Mouse (Mus musculus) urinary bladder, postnatal 14 days (tissue): Measurements from ENCODE around the gene Pck1.

Source experiments
- DNase-seq: peaks from one replicate; pipeline ENCODE4 v3.0.0; 2021; ENCODE audit warnings: low spot score

Gene Pck1

DNA sequence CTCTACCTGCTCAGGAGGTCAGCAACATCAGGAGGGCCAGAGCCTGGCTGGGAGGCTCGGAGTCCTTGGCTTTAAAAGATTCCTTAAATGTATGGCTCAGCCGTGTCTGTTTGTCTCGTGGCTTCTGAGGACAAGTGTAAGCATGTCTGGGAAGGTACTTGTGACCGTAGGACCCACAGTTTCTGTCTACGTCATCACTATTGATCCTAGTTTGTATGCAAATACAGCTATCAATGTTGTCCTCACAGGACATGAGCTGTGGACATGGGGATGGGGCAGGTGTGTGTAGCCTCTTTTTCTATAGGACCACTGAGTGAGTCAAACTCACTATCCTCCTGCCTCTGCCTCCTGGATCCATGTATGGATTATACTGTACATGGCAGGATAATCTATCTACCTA lies 4.8 kb upstream of the Pck1 start:
- no peak for DNase-seq

DNA sequence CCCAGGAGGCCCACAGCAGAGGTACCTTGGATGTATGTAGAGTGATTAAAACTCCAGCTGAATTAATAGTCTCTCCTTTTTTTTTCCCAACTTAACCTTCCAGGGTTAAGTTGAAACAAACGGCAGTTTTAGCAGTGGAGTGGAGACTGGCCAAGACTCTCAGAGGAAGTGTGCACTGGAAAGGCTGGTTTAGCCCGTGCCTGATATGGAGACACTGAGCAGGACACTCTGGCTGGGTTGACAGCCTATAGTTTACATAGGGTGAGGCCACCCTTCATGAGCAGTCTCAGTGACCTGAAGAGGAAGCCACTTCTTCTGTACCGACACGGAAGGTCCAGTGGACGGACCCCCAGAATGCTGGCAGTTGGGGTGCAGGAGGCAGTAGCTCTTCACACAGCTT lies 1.5 kb upstream of the Pck1 start:
- no peak for DNase-seq

DNA sequence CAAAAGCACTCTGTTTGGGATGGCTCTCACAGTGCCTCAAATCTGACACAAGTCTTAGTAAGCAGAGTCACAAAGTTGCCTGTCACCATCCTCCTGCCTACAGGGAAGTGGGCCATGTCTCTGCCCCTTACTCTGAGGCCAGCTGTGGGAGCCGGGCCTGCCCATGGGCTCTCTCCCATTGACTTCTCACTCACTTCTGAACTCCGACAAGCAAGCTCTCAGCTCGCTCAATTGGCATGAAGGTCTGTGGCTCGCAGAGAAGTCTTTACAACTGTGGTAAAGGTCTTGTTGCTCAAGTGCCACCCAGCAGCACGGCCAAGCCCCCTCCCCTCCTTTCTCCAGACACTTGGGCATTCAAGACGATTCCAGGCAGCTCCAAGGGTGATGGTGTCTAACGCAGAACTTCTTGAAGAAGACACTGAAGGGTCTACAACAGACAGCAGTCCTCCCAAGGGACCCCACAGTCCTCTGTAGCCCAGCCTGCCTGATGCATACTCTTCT lies 1.0 kb upstream of the Pck1 start:
- DNase-seq: no peak

DNA sequence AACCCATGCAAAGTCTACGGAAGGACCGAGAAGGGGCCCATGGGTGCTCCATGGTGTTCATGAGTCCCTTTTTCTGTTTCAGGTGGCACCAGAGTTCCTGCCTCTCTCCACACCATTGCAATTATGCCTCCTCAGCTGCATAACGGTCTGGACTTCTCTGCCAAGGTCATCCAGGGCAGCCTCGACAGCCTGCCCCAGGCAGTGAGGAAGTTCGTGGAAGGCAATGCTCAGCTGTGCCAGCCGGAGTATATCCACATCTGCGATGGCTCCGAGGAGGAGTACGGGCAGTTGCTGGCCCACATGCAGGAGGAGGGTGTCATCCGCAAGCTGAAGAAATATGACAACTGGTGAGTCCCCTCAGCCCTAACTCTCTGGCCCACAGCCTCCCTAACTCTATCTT lies 418 bp downstream of the Pck1 start:
- no peak for DNase-seq

DNA sequence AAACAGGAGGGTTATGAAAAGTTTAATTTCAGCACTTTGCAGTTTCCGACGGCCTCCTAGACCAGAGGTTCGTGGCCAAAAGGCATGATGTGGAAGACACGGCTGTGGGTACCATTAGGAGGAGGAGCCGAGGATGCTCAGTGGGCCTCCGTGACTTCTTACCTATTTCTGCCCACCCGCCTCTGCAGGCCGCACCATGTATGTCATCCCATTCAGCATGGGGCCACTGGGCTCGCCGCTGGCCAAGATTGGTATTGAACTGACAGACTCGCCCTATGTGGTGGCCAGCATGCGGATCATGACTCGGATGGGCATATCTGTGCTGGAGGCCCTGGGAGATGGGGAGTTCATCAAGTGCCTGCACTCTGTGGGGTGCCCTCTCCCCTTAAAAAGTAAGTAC lies 1.7 kb downstream of the Pck1 start:
- DNase-seq: no peak

DNA sequence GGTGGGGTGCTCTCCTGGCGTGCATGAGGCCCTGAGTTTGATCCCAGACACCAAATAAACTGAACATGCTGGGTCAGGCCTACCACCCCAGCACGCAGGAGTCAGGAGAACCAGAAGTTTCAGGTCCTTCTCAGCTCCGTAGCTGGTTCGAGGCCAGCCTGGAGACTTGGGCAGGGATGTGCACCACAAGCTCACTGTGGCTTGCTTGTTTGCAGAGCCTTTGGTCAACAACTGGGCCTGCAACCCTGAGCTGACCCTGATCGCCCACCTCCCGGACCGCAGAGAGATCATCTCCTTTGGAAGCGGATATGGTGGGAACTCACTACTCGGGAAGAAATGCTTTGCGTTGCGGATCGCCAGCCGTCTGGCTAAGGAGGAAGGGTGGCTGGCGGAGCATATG lies 2.1 kb downstream of the Pck1 start:
- DNase-seq: no peak

DNA sequence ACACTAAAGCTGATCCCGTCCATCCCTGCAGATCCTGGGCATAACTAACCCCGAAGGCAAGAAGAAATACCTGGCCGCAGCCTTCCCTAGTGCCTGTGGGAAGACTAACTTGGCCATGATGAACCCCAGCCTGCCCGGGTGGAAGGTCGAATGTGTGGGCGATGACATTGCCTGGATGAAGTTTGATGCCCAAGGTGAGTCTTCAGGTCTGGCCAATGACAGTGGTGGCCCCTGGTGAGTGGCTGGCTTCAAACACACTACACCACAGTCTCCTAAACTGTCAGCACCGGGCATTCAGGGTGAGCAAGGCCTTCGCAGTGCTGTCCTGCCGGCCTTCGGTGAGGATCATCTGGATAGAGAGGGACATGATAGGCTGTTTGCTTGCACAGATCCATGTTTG lies 3.1 kb downstream of the Pck1 start:
- no peak for DNase-seq

DNA sequence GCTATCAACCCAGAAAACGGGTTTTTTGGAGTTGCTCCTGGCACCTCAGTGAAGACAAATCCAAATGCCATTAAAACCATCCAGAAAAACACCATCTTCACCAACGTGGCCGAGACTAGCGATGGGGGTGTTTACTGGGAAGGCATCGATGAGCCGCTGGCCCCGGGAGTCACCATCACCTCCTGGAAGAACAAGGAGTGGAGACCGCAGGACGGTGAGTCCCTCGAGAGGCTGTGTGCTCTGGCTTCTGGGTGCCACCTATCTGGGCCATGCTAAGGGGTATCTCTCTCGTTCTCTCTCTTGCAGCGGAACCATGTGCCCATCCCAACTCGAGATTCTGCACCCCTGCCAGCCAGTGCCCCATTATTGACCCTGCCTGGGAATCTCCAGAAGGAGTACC lies 4.1 kb downstream of the Pck1 start:
- DNase-seq: no peak

DNA sequence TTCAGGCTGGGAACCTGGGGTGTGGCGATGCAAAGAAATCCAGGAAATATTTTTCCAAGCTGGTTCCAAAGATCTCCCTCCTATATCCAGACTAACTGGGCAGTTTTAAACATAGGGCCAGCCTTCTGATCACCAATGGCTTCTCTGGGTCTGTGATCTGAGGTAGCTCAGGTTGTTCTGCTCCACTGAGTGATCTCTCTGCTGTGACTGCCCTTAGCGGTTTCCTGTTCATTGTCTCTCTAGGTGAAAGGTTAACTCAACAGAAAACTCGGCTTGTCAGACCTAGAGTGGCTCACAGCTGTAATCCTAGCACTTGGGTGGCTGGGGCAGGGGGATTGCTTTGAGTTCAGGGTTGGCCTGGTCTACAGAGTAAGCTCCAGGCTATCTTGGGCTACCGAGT lies 4.5 kb downstream of the Pck1 start:
- no peak for DNase-seq

DNA sequence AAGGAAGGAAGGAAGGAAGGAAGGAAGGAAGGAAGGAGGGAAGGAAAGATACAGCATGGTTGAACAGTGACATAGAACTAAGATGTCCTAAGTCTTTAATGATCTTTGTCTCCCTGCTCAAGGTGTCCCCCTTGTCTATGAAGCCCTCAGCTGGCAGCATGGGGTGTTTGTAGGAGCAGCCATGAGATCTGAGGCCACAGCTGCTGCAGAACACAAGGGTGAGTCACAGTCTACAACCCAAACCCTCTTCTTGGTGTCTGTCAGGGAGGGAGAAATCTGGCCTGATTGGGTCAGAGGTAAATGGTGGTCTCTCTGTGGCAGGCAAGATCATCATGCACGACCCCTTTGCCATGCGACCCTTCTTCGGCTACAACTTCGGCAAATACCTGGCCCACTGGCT lies 5.0 kb downstream of the Pck1 start:
- no peak for DNase-seq

DNA sequence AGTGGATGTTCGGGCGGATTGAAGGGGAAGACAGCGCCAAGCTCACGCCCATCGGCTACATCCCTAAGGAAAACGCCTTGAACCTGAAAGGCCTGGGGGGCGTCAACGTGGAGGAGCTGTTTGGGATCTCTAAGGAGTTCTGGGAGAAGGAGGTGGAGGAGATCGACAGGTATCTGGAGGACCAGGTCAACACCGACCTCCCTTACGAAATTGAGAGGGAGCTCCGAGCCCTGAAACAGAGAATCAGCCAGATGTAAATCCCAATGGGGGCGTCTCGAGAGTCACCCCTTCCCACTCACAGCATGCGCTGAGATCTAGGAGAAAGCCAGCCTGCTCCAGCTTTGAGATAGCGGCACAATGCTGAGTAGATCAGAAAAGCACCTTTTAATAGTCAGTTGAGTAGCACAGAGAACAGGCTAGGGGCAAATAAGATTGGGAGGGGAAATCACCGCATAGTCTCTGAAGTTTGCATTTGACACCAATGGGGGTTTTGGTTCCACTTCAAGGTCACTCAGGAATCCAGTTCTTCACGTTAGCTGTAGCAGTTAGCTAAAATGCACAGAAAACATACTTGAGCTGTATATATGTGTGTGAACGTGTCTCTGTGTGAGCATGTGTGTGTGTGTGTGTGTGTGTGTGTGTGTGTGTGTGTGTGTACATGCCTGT lies 5.7 kb downstream of the Pck1 start:
- DNase-seq: no peak

DNA sequence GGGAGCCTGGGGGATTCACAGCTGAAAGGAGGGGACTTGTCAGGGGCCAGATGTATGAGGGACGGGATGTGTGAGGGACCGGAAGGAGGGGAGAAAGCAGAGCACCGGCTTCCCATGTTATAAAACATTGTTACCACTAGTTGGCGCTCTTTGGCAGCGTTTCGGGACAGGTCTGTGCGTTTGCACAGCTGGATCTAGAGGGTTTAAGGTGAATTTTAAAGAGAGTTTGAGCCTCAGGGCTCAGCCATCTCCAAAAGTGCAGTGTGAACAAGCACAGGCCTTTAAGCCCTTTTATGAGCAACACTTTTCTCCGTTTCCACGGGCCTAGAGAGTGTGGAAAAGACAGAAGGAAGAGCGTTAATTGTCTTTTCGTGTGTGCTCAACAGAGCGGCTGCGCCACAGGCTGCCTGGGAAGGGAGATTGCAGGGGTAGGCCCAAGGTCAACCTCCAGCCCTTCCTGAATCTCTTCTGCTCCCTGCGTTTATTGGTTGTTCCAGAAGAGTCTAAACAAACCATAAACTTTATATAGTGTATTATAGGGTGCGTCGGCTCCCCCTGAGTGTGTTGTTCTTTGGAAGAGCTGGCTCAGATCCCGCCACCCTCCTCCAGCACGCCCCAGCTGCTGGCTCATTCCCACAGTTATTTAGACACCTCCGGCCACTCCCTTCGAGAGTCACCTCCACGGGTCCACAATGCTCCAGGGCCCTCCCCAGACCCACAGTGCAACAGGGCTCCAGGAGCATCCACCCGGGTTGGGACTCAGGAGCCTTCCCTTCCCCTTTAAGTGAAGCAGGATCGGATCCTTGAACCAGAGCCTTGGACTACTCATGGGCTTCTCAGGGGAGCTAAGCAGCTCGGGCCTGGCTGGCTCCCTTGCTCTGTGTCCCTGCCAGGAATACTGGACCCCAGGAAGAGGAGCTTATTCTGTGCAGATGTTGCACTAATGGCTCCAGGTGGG lies 6.8 kb downstream of the Pck1 start:
- DNase-seq: peak; percentile 73

DNA sequence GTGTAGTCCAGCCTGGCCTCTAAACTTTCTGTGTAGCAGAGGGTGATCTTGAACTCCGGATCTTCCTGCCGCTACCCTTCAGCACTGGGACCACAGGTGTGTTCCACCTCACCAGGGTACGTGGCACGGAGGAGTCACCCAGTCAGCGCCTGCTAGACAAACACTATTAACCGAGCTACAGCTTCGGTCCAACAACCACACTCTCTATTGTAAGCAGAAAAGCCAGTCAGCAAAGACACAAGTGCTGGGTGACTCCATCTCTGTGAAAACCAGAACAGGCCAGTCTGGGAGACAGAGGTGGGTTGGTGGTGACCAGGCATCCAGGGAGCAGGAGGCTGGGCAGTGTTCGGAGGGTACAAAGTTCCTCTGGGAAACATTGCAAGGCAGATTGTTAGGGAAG lies 10.5 kb downstream of the Pck1 start:
- DNase-seq: no peak

DNA sequence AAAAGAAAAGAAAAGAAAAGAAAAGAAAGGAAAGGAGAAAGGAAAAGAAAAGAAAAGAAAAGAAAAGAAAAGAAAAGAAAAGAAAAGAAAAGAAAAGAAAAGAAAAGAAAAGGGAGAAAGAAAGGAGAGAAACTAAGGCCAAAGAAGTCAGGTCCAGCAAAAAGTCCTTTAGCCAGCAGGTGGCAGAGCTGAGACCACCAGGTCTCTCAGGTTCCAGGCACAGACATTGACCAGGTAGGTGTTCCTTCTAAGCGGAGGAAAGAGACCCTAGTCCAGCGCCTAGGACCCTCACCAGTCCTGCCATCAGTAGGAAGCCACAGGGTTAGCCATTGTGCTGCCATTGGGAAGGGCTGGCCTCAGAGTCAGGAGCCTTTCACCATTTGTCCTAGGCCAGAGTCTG lies 11.5 kb downstream of the Pck1 start:
- peak; percentile 47 for DNase-seq

DNA sequence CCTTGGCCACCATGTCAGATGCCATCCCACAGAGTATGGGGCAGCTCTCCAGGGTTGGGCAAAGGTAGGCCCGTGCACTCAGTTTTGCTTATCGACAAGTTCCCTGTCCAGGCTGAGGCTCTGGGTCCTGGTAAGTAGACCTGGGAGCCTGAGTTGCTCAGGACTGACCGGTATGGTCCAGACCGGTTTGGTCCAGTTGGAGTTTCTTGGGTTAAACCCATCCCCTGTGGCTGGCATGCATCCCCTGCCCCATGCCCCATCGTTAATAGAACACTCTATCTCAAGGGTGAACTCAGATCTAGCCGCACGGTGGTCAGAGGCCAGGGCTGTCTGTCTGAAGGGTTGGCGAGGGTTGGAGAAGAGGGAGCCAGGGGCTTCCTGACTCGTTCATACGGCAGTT lies 12.1 kb downstream of the Pck1 start:
- DNase-seq: no peak

DNA sequence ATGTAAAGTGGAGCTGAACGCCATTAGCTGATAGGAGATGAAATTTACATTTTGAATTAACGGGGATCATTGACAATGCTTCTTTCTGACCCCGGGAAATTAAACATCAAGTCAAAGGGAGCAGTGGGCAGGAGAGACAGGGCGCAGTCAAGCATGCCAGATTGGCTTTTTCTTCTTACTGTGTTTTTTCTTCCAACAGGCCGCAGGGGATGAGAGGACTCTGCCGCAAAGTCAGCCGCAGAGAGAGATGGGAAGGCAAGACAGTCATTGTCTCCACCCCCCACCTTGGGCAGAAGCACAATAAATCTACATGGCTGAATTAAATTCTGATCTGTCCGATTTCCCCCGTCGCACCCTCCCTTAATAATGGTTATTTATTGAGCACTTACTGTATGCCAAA lies 12.5 kb downstream of the Pck1 start:
- no peak for DNase-seq

DNA sequence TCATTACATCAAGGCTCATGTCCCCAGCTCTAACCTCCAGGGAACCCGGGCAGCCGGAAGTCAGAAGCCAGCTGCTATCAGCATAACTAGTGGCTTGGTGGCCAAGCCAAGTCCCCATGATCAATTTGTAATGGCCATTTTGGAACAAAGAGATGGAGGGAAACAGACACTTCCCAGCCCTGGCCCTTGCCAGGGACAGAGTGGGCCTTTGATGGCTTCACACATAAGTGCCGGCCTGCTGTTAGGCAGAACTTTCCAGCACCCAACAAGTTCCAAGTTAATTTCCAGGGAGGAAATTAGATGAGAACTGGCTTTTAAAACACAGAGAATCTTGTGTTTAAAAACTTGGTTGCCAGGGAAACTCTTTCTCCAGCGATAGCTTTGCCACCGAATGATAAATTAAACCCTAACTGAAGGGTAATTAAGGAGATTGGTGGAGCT lies 15.6 kb downstream of the Pck1 start:
- no peak for DNase-seq

DNA sequence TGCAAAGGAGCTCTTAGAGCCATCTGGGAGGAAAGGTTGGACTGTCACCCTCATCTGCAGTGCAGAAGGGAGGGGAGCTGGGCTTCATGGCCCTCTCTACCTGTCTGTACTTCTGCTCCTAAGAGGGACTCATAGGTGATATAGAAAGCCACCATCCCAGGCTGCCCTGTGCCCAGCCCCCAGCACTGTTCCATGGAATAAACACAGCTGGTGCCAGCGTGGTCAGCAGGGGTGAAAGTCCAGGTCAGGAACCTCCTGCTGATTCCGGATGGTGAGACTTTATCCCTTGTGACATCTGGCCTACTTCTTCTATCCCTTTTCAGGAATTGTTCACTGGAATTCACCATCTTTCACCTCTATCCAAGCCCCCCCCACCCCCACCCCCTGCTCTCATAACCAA lies 17.2 kb downstream of the Pck1 start:
- no peak for DNase-seq

DNA sequence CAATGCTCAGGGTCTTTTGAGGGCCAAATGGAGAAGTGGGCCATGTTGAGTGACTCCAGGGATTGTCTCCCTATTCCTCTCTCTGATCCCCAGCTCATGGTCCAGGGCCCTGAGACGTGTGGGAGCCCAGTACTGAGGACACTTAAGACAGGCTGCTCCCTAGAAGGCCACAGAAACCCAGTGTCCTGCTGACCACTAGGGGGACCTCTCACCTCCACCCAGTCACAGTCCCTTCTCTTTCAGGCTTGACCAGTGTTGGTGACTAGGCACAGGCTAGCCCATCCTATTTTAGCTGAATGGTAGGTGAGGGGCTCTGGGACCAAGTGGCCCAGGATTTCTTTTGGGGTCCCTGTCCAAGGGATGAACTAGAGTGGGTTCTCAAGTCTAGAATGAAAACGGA lies 17.9 kb downstream of the Pck1 start:
- no peak for DNase-seq

DNA sequence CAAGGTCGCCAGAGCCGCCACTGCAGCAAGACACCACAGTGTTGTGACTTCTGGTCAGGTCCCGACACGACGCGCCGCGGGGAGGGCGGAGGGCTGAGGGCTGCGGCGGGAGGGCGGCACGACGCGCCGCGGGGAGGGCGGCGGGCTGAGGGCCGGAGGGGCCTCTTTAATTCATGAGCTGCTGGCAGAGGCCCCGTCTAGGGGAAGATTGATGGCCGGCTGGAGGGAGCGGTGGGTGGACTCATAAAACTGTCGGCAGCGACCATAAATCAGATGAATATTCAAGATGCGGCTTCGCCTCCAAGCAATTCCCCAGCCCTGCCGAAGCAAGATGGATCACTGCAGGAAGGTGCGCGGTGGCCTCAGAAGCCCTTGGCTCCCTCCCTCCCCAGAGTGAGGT lies 18.6 kb downstream of the Pck1 start:
- peak; percentile 89 for DNase-seq

DNA sequence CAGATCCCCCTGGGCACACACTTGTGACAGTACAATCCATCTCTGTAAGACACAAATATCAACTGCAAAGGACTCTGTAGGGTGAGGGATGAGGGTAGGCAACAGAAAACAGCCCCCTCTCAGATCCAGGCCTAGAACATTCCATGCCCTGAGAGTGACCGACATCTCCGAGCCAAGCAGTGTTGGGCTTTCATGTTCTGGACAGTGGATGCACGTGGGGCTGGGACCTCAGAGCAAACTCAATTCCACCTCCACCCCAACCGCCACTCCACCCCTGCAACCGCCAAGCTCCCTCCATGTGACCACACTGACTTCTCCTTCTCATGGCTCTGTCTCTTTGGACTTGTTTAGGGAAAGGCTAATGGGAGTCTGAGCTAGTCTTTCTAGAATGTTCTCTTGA lies 19.1 kb downstream of the Pck1 start:
- DNase-seq: no peak

DNA sequence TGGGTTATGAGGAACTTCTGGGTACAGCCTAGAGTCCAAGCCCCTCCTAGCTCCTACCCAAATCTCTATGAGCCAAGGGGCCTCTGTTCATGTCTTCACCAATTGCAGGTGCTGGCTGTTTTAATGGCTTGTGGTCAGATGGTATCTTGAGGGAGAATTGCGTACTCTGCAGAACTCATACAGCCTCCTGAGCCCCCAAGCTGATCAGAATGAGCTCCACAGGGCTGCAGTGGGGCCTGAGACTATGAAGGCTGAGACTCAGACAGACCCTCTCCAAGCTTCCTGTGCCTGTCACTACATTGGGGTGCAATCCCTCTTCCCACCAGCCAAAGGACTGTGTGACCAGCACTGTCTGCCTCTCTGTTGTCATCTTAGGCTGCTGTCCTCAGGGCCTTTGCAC lies 19.5 kb downstream of the Pck1 start:
- DNase-seq: peak; percentile 2

DNA sequence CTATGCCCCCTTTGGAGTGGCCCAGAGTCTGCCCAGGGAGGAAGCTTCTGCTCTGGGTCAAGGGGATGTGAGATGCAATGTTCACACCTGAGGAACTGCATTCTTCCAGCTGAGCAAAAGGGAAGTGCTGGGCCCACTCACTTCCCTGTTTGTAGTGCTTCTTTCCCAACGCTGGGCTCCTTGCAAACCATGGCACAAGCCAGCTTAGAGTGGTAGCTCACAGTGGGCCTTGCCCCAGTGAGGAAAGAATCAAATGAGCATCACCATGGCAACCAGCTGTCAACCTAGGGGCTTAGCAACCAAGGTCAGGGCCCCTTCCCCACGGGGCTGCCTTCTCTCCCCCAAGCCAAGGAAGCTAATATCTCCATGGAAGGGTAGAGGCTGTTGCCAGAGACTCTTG lies 20.2 kb downstream of the Pck1 start:
- peak; percentile 3 for DNase-seq
